In genomic region chr1:51638519-51639302, GRCm38 (mm10) we compare ENCODE assay signal across 15 mouse cellular contexts.
DNase-seq lines count a peak whose midpoint lies in the region; ATAC-seq and TF ChIP-seq lines count a peak whose summit lies in the region.
"Had no signal": no experiment of that assay in that cellular context is flagged by ENCODE, and none has a peak within 500 bp of the region (broad histone marks: within the 10 kb centered on the region; RNA-seq: fewer than 3 reads in every experiment).

No protein-coding gene starts in this region.

- peak; percentile 45; the same call in 1 of the 2 replicates for TF ChIP-seq CTCF in lung, embryonic 14.5 days (IDR thresholded peaks at IDR 0.05; ENCODE audit: low read depth)
- no peak for TF ChIP-seq CTCF in forebrain, postnatal 0 days (IDR thresholded peaks at IDR 0.05; ENCODE audit: low read depth)

- H3K9ac ChIP-seq in lung, embryonic 14.5 days, result no peak overlapping the region
- H3K9ac ChIP-seq in stomach, embryonic 15.5 days, result no peak overlapping the region
- H3K9ac ChIP-seq in forebrain, postnatal 0 days, result no peak overlapping the region
- H3K9ac ChIP-seq: embryonic facial prominence, embryonic 12.5 days; forebrain, embryonic 15.5 days had no signal

- ATAC-seq in lung, embryonic 14.5 days (ENCODE audit: insufficient read depth), result no peak
- ATAC-seq in stomach, embryonic 15.5 days (ENCODE audit: insufficient read depth, low FRiP score, low read depth), result peak; percentile 53; the same call in 1 of the 2 replicates
- ATAC-seq in forebrain, postnatal 0 days, result no peak
- ATAC-seq: forebrain, embryonic 15.5 days; intestine, embryonic 16.5 days had no signal

- no peak overlapping the region for H3K4me3 ChIP-seq in heart, embryonic 10.5 days
- H3K4me3 ChIP-seq in lung, embryonic 14.5 days (ENCODE audit: low read depth, low read length), result no peak overlapping the region
- no peak overlapping the region for H3K4me3 ChIP-seq in stomach, embryonic 15.5 days (replicated peaks)
- H3K4me3 ChIP-seq in forebrain, postnatal 0 days (ENCODE audit: low read depth, low read length), result no peak overlapping the region
- H3K4me3 ChIP-seq: embryonic facial prominence, embryonic 12.5 days; forebrain, embryonic 15.5 days; limb, embryonic 10.5 days; myocyte had no signal

- no peak overlapping the region for H3K27ac ChIP-seq in heart, embryonic 10.5 days
- H3K27ac ChIP-seq in lung, embryonic 14.5 days (ENCODE audit: low read depth), result no peak overlapping the region
- no peak overlapping the region for H3K27ac ChIP-seq in stomach, embryonic 15.5 days
- H3K27ac ChIP-seq in forebrain, postnatal 0 days (ENCODE audit: low read depth, low read length), result no peak overlapping the region
- H3K27ac ChIP-seq: embryonic facial prominence, embryonic 12.5 days; forebrain, embryonic 15.5 days; limb, embryonic 10.5 days had no signal

- no peak overlapping the region for H3K4me2 ChIP-seq in lung, embryonic 14.5 days
- no peak overlapping the region for H3K4me2 ChIP-seq in stomach, embryonic 15.5 days
- no peak overlapping the region for H3K4me2 ChIP-seq in forebrain, postnatal 0 days (ENCODE audit: low read depth)
- H3K4me2 ChIP-seq: embryonic facial prominence, embryonic 12.5 days; forebrain, embryonic 15.5 days had no signal

- WGBS in heart, embryonic 10.5 days, result 58% methylated on average over 6 of the region's 6 CpGs
- 40% methylated on average over 6 of the region's 6 CpGs for WGBS in lung, embryonic 14.5 days
- WGBS in stomach, embryonic 15.5 days, result 41% methylated on average over 6 of the region's 6 CpGs
- WGBS in forebrain, postnatal 0 days, result 61% methylated on average over 6 of the region's 6 CpGs

- DNase-seq in heart, adult 11 months, result peak; percentile 69
- no peak for DNase-seq in heart, embryonic 10.5 days (ENCODE audit: low spot score)
- DNase-seq in lung, embryonic 14.5 days, result peak; percentile 27
- DNase-seq in lung, postnatal 4 days, result no peak
- DNase-seq in R1 (ENCODE audit: low read depth, low spot score), result peak; percentile 54
- DNase-seq in layer of hippocampus, adult 18-20 months (ENCODE audit: low spot score in 2 of 2), result no peak
- DNase-seq in forebrain, postnatal 0 days, result no peak
- DNase-seq: cerebellum, adult 9-10 months; heart, postnatal 36 days had no signal

- H3K36me3 ChIP-seq in heart, embryonic 10.5 days, result no peaks in the 10 kb centered on the region
- no peaks in the 10 kb centered on the region for H3K36me3 ChIP-seq in lung, embryonic 14.5 days (ENCODE audit: insufficient read depth)
- no peaks in the 10 kb centered on the region for H3K36me3 ChIP-seq in stomach, embryonic 15.5 days
- H3K36me3 ChIP-seq in forebrain, postnatal 0 days (ENCODE audit: insufficient read depth), result no peaks in the 10 kb centered on the region
- H3K36me3 ChIP-seq: embryonic facial prominence, embryonic 12.5 days; forebrain, embryonic 15.5 days; limb, embryonic 10.5 days had no signal

- H3K9me3 ChIP-seq in heart, embryonic 10.5 days, result no peaks in the 10 kb centered on the region
- H3K9me3 ChIP-seq in lung, embryonic 14.5 days (ENCODE audit: low read depth, low read length), result no peaks in the 10 kb centered on the region
- H3K9me3 ChIP-seq in stomach, embryonic 15.5 days, result no peaks in the 10 kb centered on the region
- no peaks in the 10 kb centered on the region for H3K9me3 ChIP-seq in forebrain, postnatal 0 days (ENCODE audit: low read length)
- H3K9me3 ChIP-seq: embryonic facial prominence, embryonic 12.5 days; forebrain, embryonic 15.5 days; limb, embryonic 10.5 days had no signal

- no peaks in the 10 kb centered on the region for H3K27me3 ChIP-seq in heart, embryonic 10.5 days (ENCODE audit: insufficient read depth, poor library complexity, severe bottlenecking)
- H3K27me3 ChIP-seq in lung, embryonic 14.5 days (ENCODE audit: insufficient read depth, low read length), result no peaks in the 10 kb centered on the region
- no peaks in the 10 kb centered on the region for H3K27me3 ChIP-seq in stomach, embryonic 15.5 days (replicated peaks)
- no peaks in the 10 kb centered on the region for H3K27me3 ChIP-seq in forebrain, postnatal 0 days (ENCODE audit: insufficient read depth, low read length)
- H3K27me3 ChIP-seq: embryonic facial prominence, embryonic 12.5 days; forebrain, embryonic 15.5 days had no signal

- peaks cover 15% of the 10 kb centered on the region; the same call in 1 of the 2 replicates for H3K4me1 ChIP-seq in heart, embryonic 10.5 days
- peaks cover 6% of the 10 kb centered on the region; the same call in 1 of the 2 replicates for H3K4me1 ChIP-seq in lung, embryonic 14.5 days (ENCODE audit: insufficient read depth)
- no peaks in the 10 kb centered on the region for H3K4me1 ChIP-seq in stomach, embryonic 15.5 days
- no peaks in the 10 kb centered on the region for H3K4me1 ChIP-seq in forebrain, postnatal 0 days (ENCODE audit: insufficient read depth)
- H3K4me1 ChIP-seq: embryonic facial prominence, embryonic 12.5 days had no signal

Comparison
In these comparisons a context has a peak if more than half of its experiments do, and no peak if none do; other contexts are left out.
1. DNase-seq: peak in heart, adult 11 months (single experiment), lung, embryonic 14.5 days (single experiment) and R1 (single experiment); none in heart, embryonic 10.5 days (single experiment), lung, postnatal 4 days (0 of 2), layer of hippocampus, adult 18-20 months (0 of 2) and forebrain, postnatal 0 days (single experiment).